Mouse (Mus musculus): ENCODE data around the gene Prps1. TPM values are rescaled to one million over a fixed set of nuclear protein-coding genes. Genes with fewer than 3 reads are reported as not detected.

The Prps1 gene
- total and polyA plus RNA-seq, 2 experiments from 2014 or later = 24.1 to 28.9 TPM

DNA sequence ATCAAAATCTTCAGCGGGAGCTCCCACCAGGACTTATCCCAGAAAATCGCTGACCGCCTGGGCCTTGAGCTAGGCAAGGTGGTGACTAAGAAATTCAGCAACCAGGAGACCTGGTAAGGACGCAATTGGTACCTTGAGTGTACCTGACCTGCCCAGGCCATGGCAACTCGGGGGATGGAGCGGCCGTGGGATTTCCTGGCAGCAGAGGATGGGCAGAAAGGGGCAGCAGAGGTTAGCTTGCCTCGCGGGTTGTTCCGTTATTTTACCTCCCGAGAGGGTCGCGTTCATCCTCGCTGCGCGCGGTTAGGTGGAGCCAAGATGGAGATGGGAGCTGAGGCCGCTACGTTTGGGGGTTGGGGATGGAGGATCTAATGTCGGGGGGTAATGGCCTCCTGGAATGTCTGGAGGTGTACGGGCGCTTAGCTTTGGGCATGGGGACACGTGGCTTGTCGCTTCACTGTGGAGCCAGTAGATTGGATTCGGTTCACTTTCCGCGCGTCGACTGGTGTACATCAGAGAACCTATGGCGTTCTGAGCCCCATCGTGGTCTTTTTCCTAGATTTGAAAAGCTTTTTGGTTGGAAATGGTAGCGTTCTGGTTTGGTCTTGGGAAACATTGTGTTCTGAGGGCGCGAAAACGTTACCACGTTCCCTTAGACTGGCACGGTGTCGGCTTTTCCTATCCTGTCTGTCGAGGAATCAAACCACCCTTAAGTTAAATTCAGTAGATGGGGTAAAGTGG, 508 bp downstream of the Prps1 start:
- no peak for DNase-seq (ENCODE audit: low spot score)
- ATAC-seq (ENCODE audit: insufficient read depth, low read depth) = peak; percentile 33
- H3K36me3 ChIP-seq (replicated peaks; ENCODE audit: control insufficient read depth, insufficient read depth, low read length) = no peaks in the 10 kb centered on the region

GRCm38 (mm10) chrX:140457502-140457901, 1.1 kb downstream of the Prps1 start:
- Histone ChIP-seq H3K27me3 (ENCODE audit: control insufficient read depth, insufficient read depth, low read length) (no peaks in the 10 kb centered on the region), H3K4me3 (ENCODE audit: low read depth, low read length) (peak overlapping the region; percentile 68), H3K27ac (ENCODE audit: low read depth) (no peak overlapping the region), H3K9me3 (replicated peaks; ENCODE audit: control insufficient read depth, low read length) (no peaks in the 10 kb centered on the region), H3K36me3 (replicated peaks; ENCODE audit: control insufficient read depth, insufficient read depth, low read length) (no peaks in the 10 kb centered on the region), H3K4me1 (ENCODE audit: control insufficient read depth, insufficient read depth) (no peaks in the 10 kb centered on the region), H3K9ac (replicated peaks; ENCODE audit: low read depth, low read length) (peak overlapping the region; percentile 58; the same call in 1 of the 2 replicates), H3K4me2 (ENCODE audit: low read depth, low read length) (peak overlapping the region; percentile 80)
- WGBS = 20% methylated on average over 12 of the region's 12 CpGs
- ATAC-seq (ENCODE audit: insufficient read depth, low read depth) (no peak), DNase-seq (ENCODE audit: low spot score) (no peak)
- TF ChIP-seq EP300 (IDR thresholded peaks at IDR 0.05; ENCODE audit: low read depth) (no peak), CTCF (IDR thresholded peaks at IDR 0.05; ENCODE audit: low read depth) (no peak)

More for the DNA sequence above, 508 bp downstream of the Prps1 start:
- H3K4me3 ChIP-seq (ENCODE audit: low read depth, low read length) = peak overlapping the region; percentile 68
- no peaks in the 10 kb centered on the region for H3K27me3 ChIP-seq (ENCODE audit: control insufficient read depth, insufficient read depth, low read length)
- no peaks in the 10 kb centered on the region for H3K9me3 ChIP-seq (replicated peaks; ENCODE audit: control insufficient read depth, low read length)
- no peaks in the 10 kb centered on the region for H3K4me1 ChIP-seq (ENCODE audit: control insufficient read depth, insufficient read depth)
- H3K4me2 ChIP-seq (ENCODE audit: low read depth, low read length) = peak overlapping the region; percentile 80
- 18% methylated on average over 39 of the region's 39 CpGs for WGBS
- H3K9ac ChIP-seq (replicated peaks; ENCODE audit: low read depth, low read length) = peak overlapping the region; percentile 58
- H3K27ac ChIP-seq (ENCODE audit: low read depth) = no peak overlapping the region
- TF ChIP-seq CTCF (IDR thresholded peaks at IDR 0.05; ENCODE audit: low read depth) = no peak
- no peak for TF ChIP-seq EP300 (IDR thresholded peaks at IDR 0.05; ENCODE audit: low read depth)

DNA sequence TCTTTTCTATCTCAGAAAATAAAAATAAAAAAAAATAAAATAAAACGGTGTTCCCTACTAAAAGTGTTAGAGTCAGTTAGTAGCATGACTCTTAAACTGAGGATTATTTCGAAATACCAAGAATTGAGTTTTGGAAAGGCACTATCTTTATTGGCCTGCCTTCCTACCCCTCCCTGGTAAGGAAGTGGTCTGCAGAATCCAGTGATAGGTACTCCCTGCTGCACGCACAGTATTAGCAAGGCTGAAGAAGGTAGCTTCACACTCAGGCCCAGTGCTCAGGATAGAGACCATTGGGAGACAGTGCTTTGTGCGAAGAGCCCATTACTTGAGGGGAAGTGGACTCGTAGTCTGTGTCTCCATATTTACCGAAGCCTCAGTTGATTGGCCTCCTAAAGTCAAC, 21.8 kb downstream of the Prps1 start:
- Histone ChIP-seq H3K9ac (replicated peaks; ENCODE audit: low read depth, low read length) (no peak overlapping the region), H3K36me3 (replicated peaks; ENCODE audit: control insufficient read depth, insufficient read depth, low read length) (peaks cover 6% of the 10 kb centered on the region), H3K27me3 (ENCODE audit: control insufficient read depth, insufficient read depth, low read length) (no peaks in the 10 kb centered on the region), H3K27ac (ENCODE audit: low read depth) (no peak overlapping the region), H3K9me3 (replicated peaks; ENCODE audit: control insufficient read depth, low read length) (no peaks in the 10 kb centered on the region), H3K4me1 (ENCODE audit: control insufficient read depth, insufficient read depth) (no peaks in the 10 kb centered on the region), H3K4me3 (ENCODE audit: low read depth, low read length) (no peak overlapping the region), H3K4me2 (ENCODE audit: low read depth, low read length) (no peak overlapping the region)
- TF ChIP-seq EP300 (IDR thresholded peaks at IDR 0.05; ENCODE audit: low read depth) (no peak), CTCF (IDR thresholded peaks at IDR 0.05; ENCODE audit: low read depth) (no peak)
- WGBS = 81% methylated on average over 6 of the region's 6 CpGs
- ATAC-seq (ENCODE audit: insufficient read depth, low read depth) (no peak), DNase-seq (ENCODE audit: low spot score) (no peak)

DNA sequence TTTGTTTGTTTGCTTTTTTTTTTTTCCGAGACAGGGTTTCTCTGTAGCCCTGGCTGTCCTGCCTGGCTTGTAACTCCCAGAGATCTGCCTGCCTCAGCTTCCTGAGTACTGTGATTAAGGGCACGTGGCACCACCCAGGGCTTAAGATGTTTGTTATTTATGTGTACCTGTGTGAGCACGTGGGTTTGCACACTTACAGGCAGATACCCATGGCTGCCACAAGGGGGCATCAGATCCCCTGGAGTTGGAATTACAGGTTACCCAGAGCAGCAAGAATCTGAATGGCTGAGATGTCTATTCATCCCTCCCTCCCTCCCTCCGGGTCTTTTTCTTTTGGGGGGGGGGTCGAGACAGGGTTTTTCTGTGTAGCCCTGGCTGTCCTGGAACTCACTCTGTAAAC, 22.8 kb downstream of the Prps1 start:
- peak; percentile 55 for TF ChIP-seq CTCF (IDR thresholded peaks at IDR 0.05; ENCODE audit: low read depth)
- TF ChIP-seq EP300 (IDR thresholded peaks at IDR 0.05; ENCODE audit: low read depth) = no peak
- H3K4me2 ChIP-seq (ENCODE audit: low read depth, low read length) = no peak overlapping the region
- no peaks in the 10 kb centered on the region for H3K27me3 ChIP-seq (ENCODE audit: control insufficient read depth, insufficient read depth, low read length)
- H3K4me1 ChIP-seq (ENCODE audit: control insufficient read depth, insufficient read depth) = no peaks in the 10 kb centered on the region
- no peak for ATAC-seq (ENCODE audit: insufficient read depth, low read depth)
- peaks cover under 1% of the 10 kb centered on the region for H3K36me3 ChIP-seq (replicated peaks; ENCODE audit: control insufficient read depth, insufficient read depth, low read length)
- DNase-seq (ENCODE audit: low spot score) = no peak
- H3K9me3 ChIP-seq (replicated peaks; ENCODE audit: control insufficient read depth, low read length) = no peaks in the 10 kb centered on the region
- no peak overlapping the region for H3K9ac ChIP-seq (replicated peaks; ENCODE audit: low read depth, low read length)
- no peak overlapping the region for H3K27ac ChIP-seq (ENCODE audit: low read depth)
- 38% methylated on average over 5 of the region's 5 CpGs for WGBS
- H3K4me3 ChIP-seq (ENCODE audit: low read depth, low read length) = no peak overlapping the region

DNA sequence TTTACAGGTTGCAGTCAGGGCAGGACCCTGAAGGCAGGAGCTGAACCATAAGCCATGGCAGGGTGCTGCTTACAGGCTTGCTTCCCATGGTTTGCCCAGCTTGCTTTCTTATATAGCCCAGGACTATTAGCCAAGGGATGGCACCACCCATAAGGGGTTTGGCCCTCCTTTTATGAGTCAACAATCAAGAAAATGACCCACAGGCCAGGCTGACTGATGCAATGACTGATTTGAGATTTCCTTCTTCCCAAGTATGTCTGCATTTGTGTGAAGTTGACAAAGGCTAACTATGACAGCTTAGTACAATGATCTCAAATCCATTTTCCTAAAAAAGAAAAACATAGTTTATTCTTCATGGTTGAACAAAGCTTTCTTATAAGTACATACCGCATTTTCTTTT, 32.8 kb downstream of the Prps1 start:
- DNase-seq (ENCODE audit: low spot score) (no peak), ATAC-seq (ENCODE audit: insufficient read depth, low read depth) (no peak)
- 0 out of 2 replicates have a peak, but pooled peaks cover 4% of the 10 kb centered on the region for H3K27me3 ChIP-seq (ENCODE audit: control insufficient read depth, insufficient read depth, low read length)
- H3K4me1 ChIP-seq (ENCODE audit: control insufficient read depth, insufficient read depth) = no peaks in the 10 kb centered on the region
- no peak overlapping the region for H3K4me3 ChIP-seq (ENCODE audit: low read depth, low read length)
- H3K9ac ChIP-seq (replicated peaks; ENCODE audit: low read depth, low read length) = no peak overlapping the region
- H3K36me3 ChIP-seq (replicated peaks; ENCODE audit: control insufficient read depth, insufficient read depth, low read length) = no peaks in the 10 kb centered on the region
- H3K4me2 ChIP-seq (ENCODE audit: low read depth, low read length) = no peak overlapping the region
- TF ChIP-seq CTCF (IDR thresholded peaks at IDR 0.05; ENCODE audit: low read depth) = no peak
- no peak for TF ChIP-seq EP300 (IDR thresholded peaks at IDR 0.05; ENCODE audit: low read depth)
- H3K27ac ChIP-seq (ENCODE audit: low read depth) = no peak overlapping the region
- H3K9me3 ChIP-seq (replicated peaks; ENCODE audit: control insufficient read depth, low read length) = no peaks in the 10 kb centered on the region
- WGBS = 82% methylated on average over 1 of the region's 1 CpGs

GRCm38 (mm10) chrX:140490203-140490602, 33.8 kb downstream of the Prps1 start:
- DNase-seq (ENCODE audit: low spot score) (no peak), ATAC-seq (ENCODE audit: insufficient read depth, low read depth) (no peak)
- Histone ChIP-seq H3K4me1 (ENCODE audit: control insufficient read depth, insufficient read depth) (no peaks in the 10 kb centered on the region), H3K4me3 (ENCODE audit: low read depth, low read length) (no peak overlapping the region), H3K9me3 (replicated peaks; ENCODE audit: control insufficient read depth, low read length) (no peaks in the 10 kb centered on the region), H3K27ac (ENCODE audit: low read depth) (no peak overlapping the region), H3K36me3 (replicated peaks; ENCODE audit: control insufficient read depth, insufficient read depth, low read length) (no peaks in the 10 kb centered on the region), H3K9ac (replicated peaks; ENCODE audit: low read depth, low read length) (no peak overlapping the region), H3K4me2 (ENCODE audit: low read depth, low read length) (no peak overlapping the region), H3K27me3 (ENCODE audit: control insufficient read depth, insufficient read depth, low read length) (0 out of 2 replicates have a peak, but pooled peaks cover 4% of the 10 kb centered on the region)
- WGBS = 79% methylated on average over 3 of the region's 3 CpGs
- TF ChIP-seq CTCF (IDR thresholded peaks at IDR 0.05; ENCODE audit: low read depth) (no peak), EP300 (IDR thresholded peaks at IDR 0.05; ENCODE audit: low read depth) (no peak)
